Mouse (Mus musculus): ENCODE measurements around the gene Cpm. TPM values are rescaled to one million over a fixed set of nuclear protein-coding genes. Genes with fewer than 3 reads are reported as not detected.

Gene Cpm
- polyA plus RNA-seq, 1 experiment from 2014 or later = 4.6 TPM

- WGBS = 62% methylated on average over 9 of the region's 9 CpGs
- no peak overlapping the region for H3K4me2 ChIP-seq (ENCODE audit: low read length)
- H3K9me3 ChIP-seq (ENCODE audit: control insufficient read depth, low read length) = no peaks in the 10 kb centered on the region
- H3K9ac ChIP-seq (replicated peaks; ENCODE audit: low read depth, low read length) = no peak overlapping the region
- ATAC-seq = no peak
- no peak overlapping the region for H3K27ac ChIP-seq (ENCODE audit: low read length)
- no peaks in the 10 kb centered on the region for H3K4me1 ChIP-seq (replicated peaks; ENCODE audit: control insufficient read depth, insufficient read depth, low read length)
- H3K27me3 ChIP-seq (replicated peaks; ENCODE audit: control insufficient read depth, insufficient read depth, low read length) = no peaks in the 10 kb centered on the region
- H3K36me3 ChIP-seq (ENCODE audit: control insufficient read depth, insufficient read depth) = no peaks in the 10 kb centered on the region
- H3K4me3 ChIP-seq (replicated peaks; ENCODE audit: low read length) = no peak overlapping the region
Measured at GRCm38 (mm10) chr10:117637745-117638577, 8.7 kb downstream of the Cpm start.

- Histone ChIP-seq H3K9me3 (ENCODE audit: control insufficient read depth, low read length) (no peaks in the 10 kb centered on the region), H3K27me3 (replicated peaks; ENCODE audit: control insufficient read depth, insufficient read depth, low read length) (no peaks in the 10 kb centered on the region), H3K4me1 (replicated peaks; ENCODE audit: control insufficient read depth, insufficient read depth, low read length) (no peaks in the 10 kb centered on the region), H3K36me3 (ENCODE audit: control insufficient read depth, insufficient read depth) (no peaks in the 10 kb centered on the region), H3K27ac (ENCODE audit: low read length) (no peak overlapping the region), H3K9ac (replicated peaks; ENCODE audit: low read depth, low read length) (no peak overlapping the region), H3K4me3 (replicated peaks; ENCODE audit: low read length) (no peak overlapping the region), H3K4me2 (ENCODE audit: low read length) (no peak overlapping the region)
- no peak for ATAC-seq
- 90% methylated on average over 7 of the region's 7 CpGs for WGBS
Measured at GRCm38 (mm10) chr10:117638578-117639220, 9.4 kb downstream of the Cpm start.

- Histone ChIP-seq H3K4me2 (ENCODE audit: low read length) (no peak overlapping the region), H3K9ac (replicated peaks; ENCODE audit: low read depth, low read length) (no peak overlapping the region), H3K4me3 (replicated peaks; ENCODE audit: low read length) (no peak overlapping the region), H3K4me1 (replicated peaks; ENCODE audit: control insufficient read depth, insufficient read depth, low read length) (no peaks in the 10 kb centered on the region), H3K36me3 (ENCODE audit: control insufficient read depth, insufficient read depth) (no peaks in the 10 kb centered on the region), H3K27ac (ENCODE audit: low read length) (no peak overlapping the region), H3K27me3 (replicated peaks; ENCODE audit: control insufficient read depth, insufficient read depth, low read length) (no peaks in the 10 kb centered on the region), H3K9me3 (ENCODE audit: control insufficient read depth, low read length) (no peaks in the 10 kb centered on the region)
- no peak for ATAC-seq
- WGBS = 93% methylated on average over 8 of the region's 8 CpGs
Measured at GRCm38 (mm10) chr10:117639221-117639599, 9.9 kb downstream of the Cpm start.

- H3K4me2 ChIP-seq (ENCODE audit: low read length) = no peak overlapping the region
- no peaks in the 10 kb centered on the region for H3K36me3 ChIP-seq (ENCODE audit: control insufficient read depth, insufficient read depth)
- 67% methylated on average over 21 of the region's 21 CpGs for WGBS
- no peak overlapping the region for H3K27ac ChIP-seq (ENCODE audit: low read length)
- no peaks in the 10 kb centered on the region for H3K27me3 ChIP-seq (replicated peaks; ENCODE audit: control insufficient read depth, insufficient read depth, low read length)
- no peaks in the 10 kb centered on the region for H3K4me1 ChIP-seq (replicated peaks; ENCODE audit: control insufficient read depth, insufficient read depth, low read length)
- no peak overlapping the region for H3K4me3 ChIP-seq (replicated peaks; ENCODE audit: low read length)
- H3K9ac ChIP-seq (replicated peaks; ENCODE audit: low read depth, low read length) = no peak overlapping the region
- no peaks in the 10 kb centered on the region for H3K9me3 ChIP-seq (ENCODE audit: control insufficient read depth, low read length)
- ATAC-seq = no peak
Measured at GRCm38 (mm10) chr10:117639899-117640594, 10.7 kb downstream of the Cpm start.

- Histone ChIP-seq H3K27ac (ENCODE audit: low read length) (no peak overlapping the region), H3K4me1 (replicated peaks; ENCODE audit: control insufficient read depth, insufficient read depth, low read length) (no peaks in the 10 kb centered on the region), H3K4me3 (replicated peaks; ENCODE audit: low read length) (no peak overlapping the region), H3K9me3 (ENCODE audit: control insufficient read depth, low read length) (no peaks in the 10 kb centered on the region), H3K4me2 (ENCODE audit: low read length) (no peak overlapping the region), H3K36me3 (ENCODE audit: control insufficient read depth, insufficient read depth) (no peaks in the 10 kb centered on the region), H3K27me3 (replicated peaks; ENCODE audit: control insufficient read depth, insufficient read depth, low read length) (no peaks in the 10 kb centered on the region), H3K9ac (replicated peaks; ENCODE audit: low read depth, low read length) (no peak overlapping the region)
- no peak for ATAC-seq
- WGBS = 83% methylated on average over 7 of the region's 7 CpGs
Measured at GRCm38 (mm10) chr10:117640595-117641078, 11.3 kb downstream of the Cpm start.

- Histone ChIP-seq H3K9me3 (ENCODE audit: control insufficient read depth, low read length) (no peaks in the 10 kb centered on the region), H3K4me2 (ENCODE audit: low read length) (peak overlapping the region; percentile 10; the same call in 1 of the 2 replicates), H3K4me1 (replicated peaks; ENCODE audit: control insufficient read depth, insufficient read depth, low read length) (no peaks in the 10 kb centered on the region), H3K27ac (ENCODE audit: low read length) (no peak overlapping the region), H3K36me3 (ENCODE audit: control insufficient read depth, insufficient read depth) (no peaks in the 10 kb centered on the region), H3K4me3 (replicated peaks; ENCODE audit: low read length) (no peak overlapping the region), H3K27me3 (replicated peaks; ENCODE audit: control insufficient read depth, insufficient read depth, low read length) (no peaks in the 10 kb centered on the region), H3K9ac (replicated peaks; ENCODE audit: low read depth, low read length) (no peak overlapping the region)
- WGBS = 45% methylated on average over 20 of the region's 20 CpGs
- no peak for ATAC-seq
Measured at GRCm38 (mm10) chr10:117641400-117642200, 12.3 kb downstream of the Cpm start.

- no peak overlapping the region for H3K9ac ChIP-seq (replicated peaks; ENCODE audit: low read depth, low read length)
- 86% methylated on average over 9 of the region's 9 CpGs for WGBS
- H3K4me1 ChIP-seq (replicated peaks; ENCODE audit: control insufficient read depth, insufficient read depth, low read length) = peaks cover 3% of the 10 kb centered on the region
- no peak overlapping the region for H3K4me2 ChIP-seq (ENCODE audit: low read length)
- H3K36me3 ChIP-seq (ENCODE audit: control insufficient read depth, insufficient read depth) = no peaks in the 10 kb centered on the region
- no peak overlapping the region for H3K27ac ChIP-seq (ENCODE audit: low read length)
- no peaks in the 10 kb centered on the region for H3K27me3 ChIP-seq (replicated peaks; ENCODE audit: control insufficient read depth, insufficient read depth, low read length)
- no peak for ATAC-seq
- H3K9me3 ChIP-seq (ENCODE audit: control insufficient read depth, low read length) = no peaks in the 10 kb centered on the region
- no peak overlapping the region for H3K4me3 ChIP-seq (replicated peaks; ENCODE audit: low read length)
Measured at GRCm38 (mm10) chr10:117642201-117642450, 12.8 kb downstream of the Cpm start.

GRCm38 (mm10) chr10:117642491-117643262 is 13.4 kb downstream of the Cpm start:
- 93% methylated on average over 15 of the region's 15 CpGs for WGBS
- H3K27me3 ChIP-seq (replicated peaks; ENCODE audit: control insufficient read depth, insufficient read depth, low read length) = no peaks in the 10 kb centered on the region
- H3K4me3 ChIP-seq (replicated peaks; ENCODE audit: low read length) = no peak overlapping the region
- H3K36me3 ChIP-seq (ENCODE audit: control insufficient read depth, insufficient read depth) = no peaks in the 10 kb centered on the region
- H3K27ac ChIP-seq (ENCODE audit: low read length) = no peak overlapping the region
- ATAC-seq = no peak
- H3K4me1 ChIP-seq (replicated peaks; ENCODE audit: control insufficient read depth, insufficient read depth, low read length) = peaks cover 8% of the 10 kb centered on the region
- H3K9ac ChIP-seq (replicated peaks; ENCODE audit: low read depth, low read length) = no peak overlapping the region
- no peaks in the 10 kb centered on the region for H3K9me3 ChIP-seq (ENCODE audit: control insufficient read depth, low read length)
- no peak overlapping the region for H3K4me2 ChIP-seq (ENCODE audit: low read length)
